Mouse (Mus musculus) erythroblast, embryonic 14.5 days (primary cell): ENCODE data around the gene Glt28d2.

Experiments
- GATA1 ChIP-seq: IDR thresholded peaks from 2 replicates; pipeline ENCODE4 v1.6.1; 2012; ENCODE audit warnings: low read length, inconsistent platforms, mixed read lengths
- TAL1 ChIP-seq: IDR thresholded peaks from 3 replicates; pipeline ENCODE4 v1.6.1; 2012; ENCODE audit warnings: low read length, inconsistent platforms, mixed read lengths

GRCm38 (mm10) chr3:85860996-85861395 is 26.3 kb downstream of the Glt28d2 start:
- TF ChIP-seq GATA1 (no peak), TAL1 (no peak)
